Mouse (Mus musculus): ENCODE results near the gene Gtf3c1. TPM values are rescaled to one million over a fixed set of nuclear protein-coding genes. Genes with fewer than 3 reads are reported as not detected.

The Gtf3c1 gene
- polyA plus RNA-seq, 1 experiment = 25.8 TPM

DNA sequence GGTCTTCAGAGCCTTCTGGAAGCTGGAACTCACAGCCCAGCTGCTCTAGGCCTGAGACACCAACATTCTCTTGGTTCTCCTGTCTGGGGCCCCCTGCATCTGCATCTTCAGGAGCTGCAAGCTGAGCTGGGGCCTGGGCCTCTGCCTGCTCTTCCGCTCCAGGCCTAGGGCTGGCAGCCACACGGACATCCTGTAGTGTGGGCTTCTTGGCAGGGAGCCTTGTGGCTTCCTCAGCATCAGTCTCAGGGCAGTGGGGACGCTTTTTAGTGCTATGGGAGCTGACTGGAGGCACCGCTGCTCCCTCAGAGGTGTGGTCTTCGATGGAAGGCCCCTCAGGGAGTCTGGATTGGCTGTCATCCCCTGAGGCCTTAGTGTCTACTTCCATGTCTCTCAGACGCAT, 63.7 kb downstream of the Gtf3c1 start:
- whole genome bisulfite sequencing = 27% methylated on average over 6 of the region's 6 CpGs
- Histone ChIP-seq H3K4me3 (ENCODE audit: extremely low read depth, insufficient read depth, insufficient read length) (no peak overlapping the region), H3K4me1 (ENCODE audit: control insufficient read depth, insufficient read depth, insufficient read length) (no peaks in the 10 kb centered on the region; the same call in 1 of the 2 replicates), H3K27ac (ENCODE audit: insufficient read depth, low read length) (no peak overlapping the region), H3K27me3 (ENCODE audit: control insufficient read depth, insufficient read depth, low read length) (no peaks in the 10 kb centered on the region), H3K36me3 (ENCODE audit: control insufficient read depth, insufficient read depth, low read length) (peaks cover 58% of the 10 kb centered on the region)
- TF ChIP-seq CTCF (IDR thresholded peaks at IDR 0.05; ENCODE audit: extremely low read depth, insufficient read depth, insufficient read length, insufficient replicate concordance) (no peak), POLR2A (IDR thresholded peaks at IDR 0.05; ENCODE audit: low read depth, low read length) (no peak)
- DNase-seq (ENCODE audit: low read depth in 1 of 2, low spot score in 2 of 2) = no peak

DNA sequence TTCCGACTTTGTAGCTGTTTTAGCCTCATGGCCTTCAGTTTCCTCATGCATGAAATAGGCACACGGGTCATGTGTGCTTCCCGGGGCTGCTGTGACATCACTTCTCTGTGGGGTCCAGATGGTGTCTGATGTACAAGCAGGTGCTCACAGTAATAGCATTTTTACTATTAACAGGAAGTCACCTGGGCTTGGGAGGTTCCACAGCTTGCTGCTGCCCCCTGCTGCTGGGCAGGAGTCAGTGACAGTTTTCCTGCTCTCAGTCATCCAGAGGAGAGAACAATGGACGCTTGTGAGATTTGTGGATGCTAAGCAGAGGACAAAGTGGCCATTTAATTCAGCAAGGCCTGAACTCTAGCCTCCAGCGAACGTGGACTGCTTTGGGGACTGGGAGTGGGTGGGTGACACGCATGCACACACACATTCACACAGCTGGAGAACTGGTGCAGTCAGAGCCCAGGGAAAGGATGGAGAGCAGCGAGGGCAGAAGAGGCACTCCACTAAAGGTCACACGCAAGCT, 68.7 kb downstream of the Gtf3c1 start:
- 29% methylated on average over 9 of the region's 9 CpGs for WGBS
- Histone ChIP-seq H3K27me3 (ENCODE audit: control insufficient read depth, insufficient read depth, low read length) (no peaks in the 10 kb centered on the region), H3K4me1 (ENCODE audit: control insufficient read depth, insufficient read depth, insufficient read length) (peaks cover 40% of the 10 kb centered on the region), H3K4me3 (ENCODE audit: extremely low read depth, insufficient read depth, insufficient read length) (no peak overlapping the region; the same call in 1 of the 2 replicates), H3K27ac (ENCODE audit: insufficient read depth, low read length) (peak overlapping the region; percentile 89), H3K36me3 (ENCODE audit: control insufficient read depth, insufficient read depth, low read length) (peaks cover 26% of the 10 kb centered on the region)
- DNase-seq (ENCODE audit: low read depth in 1 of 2, low spot score in 2 of 2) = peak; percentile 81 to 89
- TF ChIP-seq POLR2A (IDR thresholded peaks at IDR 0.05; ENCODE audit: low read depth, low read length) (no peak), CTCF (IDR thresholded peaks at IDR 0.05; ENCODE audit: extremely low read depth, insufficient read depth, insufficient read length, insufficient replicate concordance) (peak; percentile 95; the same call in 1 of the 2 replicates)

DNA sequence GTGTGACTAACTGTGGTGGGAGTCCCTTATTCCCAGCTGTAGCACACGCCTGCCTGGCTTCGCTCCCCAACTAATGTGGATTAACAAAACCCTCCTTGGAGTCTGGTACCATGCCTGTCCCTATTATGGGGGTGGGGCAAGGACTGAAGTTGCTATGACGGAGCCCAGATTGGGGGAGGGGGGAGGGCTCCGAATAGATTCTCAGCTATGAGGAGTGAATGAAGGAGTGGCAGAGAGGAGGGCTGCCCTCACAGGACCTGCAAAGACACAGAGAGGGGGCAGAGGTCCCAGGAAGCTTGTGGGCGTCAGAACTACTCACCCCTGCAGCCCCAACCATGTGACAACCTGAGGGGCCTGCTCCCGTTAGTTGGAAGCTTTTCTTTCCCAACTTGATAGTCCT, 69.2 kb downstream of the Gtf3c1 start:
- no peaks in the 10 kb centered on the region for H3K27me3 ChIP-seq (ENCODE audit: control insufficient read depth, insufficient read depth, low read length)
- WGBS = 39% methylated on average over 6 of the region's 6 CpGs
- TF ChIP-seq POLR2A (IDR thresholded peaks at IDR 0.05; ENCODE audit: low read depth, low read length) (no peak), CTCF (IDR thresholded peaks at IDR 0.05; ENCODE audit: extremely low read depth, insufficient read depth, insufficient read length, insufficient replicate concordance) (no peak)
- H3K4me1 ChIP-seq (ENCODE audit: control insufficient read depth, insufficient read depth, insufficient read length) = peaks cover 40% of the 10 kb centered on the region
- H3K4me3 ChIP-seq (ENCODE audit: extremely low read depth, insufficient read depth, insufficient read length) = no peak overlapping the region; the same call in 1 of the 2 replicates
- H3K36me3 ChIP-seq (ENCODE audit: control insufficient read depth, insufficient read depth, low read length) = peaks cover 22% of the 10 kb centered on the region
- H3K27ac ChIP-seq (ENCODE audit: insufficient read depth, low read length) = peak overlapping the region; percentile 89
- no peak for DNase-seq (ENCODE audit: low read depth in 1 of 2, low spot score in 2 of 2)

DNA sequence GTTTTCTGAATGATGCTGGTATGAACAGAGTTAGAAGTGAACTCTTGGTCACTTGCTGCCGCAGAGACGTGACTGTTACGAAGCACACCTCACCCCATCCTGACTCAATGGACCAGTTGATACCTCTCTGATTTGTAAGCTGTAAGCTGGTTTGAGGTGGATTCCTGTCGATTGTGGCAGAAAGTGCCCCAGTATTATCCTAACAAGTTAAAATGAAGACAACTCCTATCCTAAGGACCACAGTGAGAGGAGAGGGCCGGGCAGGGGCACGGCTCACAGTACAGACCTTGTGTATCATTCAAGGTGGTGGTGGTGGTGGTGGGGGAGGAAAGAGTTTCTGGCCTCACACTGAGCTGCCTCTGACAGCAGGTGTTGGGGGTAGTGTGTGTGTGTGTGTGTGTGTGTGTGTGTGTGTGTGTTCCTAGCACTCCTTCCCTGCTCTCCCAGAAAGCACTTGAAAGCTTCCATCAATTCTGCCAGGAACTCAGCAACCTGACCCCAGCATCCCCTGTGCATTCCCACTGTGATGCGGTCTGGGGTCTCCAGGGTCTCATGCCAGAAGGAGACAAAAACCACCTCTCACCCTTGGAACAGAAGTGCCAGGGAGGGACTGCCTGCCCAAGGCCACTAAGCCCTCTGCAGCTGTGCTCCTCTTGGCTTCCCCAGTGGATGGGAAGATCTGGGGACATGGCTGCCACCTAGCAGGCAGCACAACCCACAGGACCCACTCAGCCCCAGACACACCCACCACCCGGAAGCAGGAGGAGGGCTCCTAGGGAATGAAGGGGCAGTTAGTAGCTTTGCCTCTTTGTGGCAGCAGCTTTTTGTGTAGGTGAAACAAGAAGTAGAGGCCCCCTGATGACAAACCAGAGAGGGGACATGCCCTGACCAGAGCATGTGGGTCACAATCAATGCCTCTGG, 70.1 kb downstream of the Gtf3c1 start:
- DNase-seq (ENCODE audit: low read depth in 1 of 2, low spot score in 2 of 2) = no peak

DNA sequence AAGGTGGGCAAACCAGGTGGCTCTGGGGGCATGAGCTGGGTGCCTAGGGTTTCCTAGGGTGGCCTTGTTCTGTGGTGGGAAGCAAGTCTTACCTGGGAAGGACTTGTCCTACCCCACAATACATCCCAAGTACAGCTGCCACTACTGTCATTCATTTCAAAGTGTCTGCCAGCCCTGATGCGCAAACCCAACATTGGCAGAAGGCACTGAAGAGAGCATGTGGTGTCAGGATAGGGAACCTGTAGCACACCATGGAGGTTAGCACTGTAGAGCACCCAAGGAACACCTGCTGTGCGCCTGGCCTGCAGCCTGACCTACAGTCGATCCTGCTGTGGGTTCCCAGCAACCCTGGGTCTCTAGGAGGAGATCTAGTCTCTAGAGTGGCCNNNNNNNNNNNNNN, 76.6 kb downstream of the Gtf3c1 start:
- TF ChIP-seq POLR2A (IDR thresholded peaks at IDR 0.05; ENCODE audit: low read depth, low read length) (no peak), CTCF (IDR thresholded peaks at IDR 0.05; ENCODE audit: extremely low read depth, insufficient read depth, insufficient read length, insufficient replicate concordance) (no peak)
- Histone ChIP-seq H3K4me3 (ENCODE audit: extremely low read depth, insufficient read depth, insufficient read length) (peak overlapping the region; percentile 16; the same call in 1 of the 2 replicates), H3K4me1 (ENCODE audit: control insufficient read depth, insufficient read depth, insufficient read length) (peaks cover 33% of the 10 kb centered on the region; the same call in 1 of the 2 replicates), H3K27me3 (ENCODE audit: control insufficient read depth, insufficient read depth, low read length) (no peaks in the 10 kb centered on the region), H3K36me3 (ENCODE audit: control insufficient read depth, insufficient read depth, low read length) (peaks cover 47% of the 10 kb centered on the region), H3K27ac (ENCODE audit: insufficient read depth, low read length) (peak overlapping the region; percentile 74)
- WGBS = 26% methylated on average over 3 of the region's 3 CpGs
- DNase-seq (ENCODE audit: low read depth in 1 of 2, low spot score in 2 of 2) = no peak

More for the DNA sequence above, 70.1 kb downstream of the Gtf3c1 start:
- no peak overlapping the region for H3K4me3 ChIP-seq (ENCODE audit: extremely low read depth, insufficient read depth, insufficient read length)
- peaks cover 40% of the 10 kb centered on the region for H3K4me1 ChIP-seq (ENCODE audit: control insufficient read depth, insufficient read depth, insufficient read length)
- peaks cover 18% of the 10 kb centered on the region for H3K36me3 ChIP-seq (ENCODE audit: control insufficient read depth, insufficient read depth, low read length)
- TF ChIP-seq CTCF (IDR thresholded peaks at IDR 0.05; ENCODE audit: extremely low read depth, insufficient read depth, insufficient read length, insufficient replicate concordance) (no peak), POLR2A (IDR thresholded peaks at IDR 0.05; ENCODE audit: low read depth, low read length) (no peak)
- peak overlapping the region; percentile 89 for H3K27ac ChIP-seq (ENCODE audit: insufficient read depth, low read length)
- no peaks in the 10 kb centered on the region for H3K27me3 ChIP-seq (ENCODE audit: control insufficient read depth, insufficient read depth, low read length)
- WGBS = 75% methylated on average over 8 of the region's 8 CpGs

DNA sequence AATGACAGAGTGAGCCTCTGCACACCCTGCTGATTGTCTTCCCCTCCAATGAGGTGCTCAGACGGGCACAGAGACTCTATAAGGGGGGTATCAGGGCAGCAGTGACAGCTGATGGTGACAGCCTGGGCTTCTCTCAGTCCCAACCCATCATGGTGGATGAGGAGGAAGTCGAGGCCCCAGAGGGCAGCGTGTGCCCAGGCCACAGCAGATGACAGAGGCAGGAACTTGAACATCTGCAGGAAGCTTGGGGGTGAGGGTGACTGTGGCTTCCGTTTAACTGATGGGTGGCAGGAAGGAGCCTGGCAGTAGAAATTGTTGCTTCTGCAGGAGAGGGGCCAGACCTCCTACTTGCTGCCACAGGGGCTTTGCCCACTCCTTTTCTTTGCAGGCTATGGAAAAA, 77.3 kb downstream of the Gtf3c1 start:
- Histone ChIP-seq H3K27me3 (ENCODE audit: control insufficient read depth, insufficient read depth, low read length) (no peaks in the 10 kb centered on the region), H3K36me3 (ENCODE audit: control insufficient read depth, insufficient read depth, low read length) (peaks cover 49% of the 10 kb centered on the region), H3K4me1 (ENCODE audit: control insufficient read depth, insufficient read depth, insufficient read length) (peaks cover 30% of the 10 kb centered on the region; the same call in 1 of the 2 replicates), H3K4me3 (ENCODE audit: extremely low read depth, insufficient read depth, insufficient read length) (peak overlapping the region; percentile 16; the same call in 1 of the 2 replicates), H3K27ac (ENCODE audit: insufficient read depth, low read length) (peak overlapping the region; percentile 89)
- TF ChIP-seq POLR2A (IDR thresholded peaks at IDR 0.05; ENCODE audit: low read depth, low read length) (no peak; the same call in 1 of the 2 replicates), CTCF (IDR thresholded peaks at IDR 0.05; ENCODE audit: extremely low read depth, insufficient read depth, insufficient read length, insufficient replicate concordance) (no peak)
- 3% methylated on average over 4 of the region's 4 CpGs for WGBS
- DNase-seq (ENCODE audit: low read depth in 1 of 2, low spot score in 2 of 2) = peak; percentile 78 to 80
